Mouse (Mus musculus): Measurements from ENCODE around the gene Idua.

- TF ChIP-seq POLR2A (IDR thresholded peaks at IDR 0.05; ENCODE audit: borderline replicate concordance, control insufficient read depth, low read depth, low read length) (no peak), CTCF (IDR thresholded peaks at IDR 0.05; ENCODE audit: control insufficient read depth, insufficient read depth, low read length) (no peak)
These were observed 43.9 kb downstream of the Idua start for GRCm38 (mm10) chr5:108703754-108704626.

Measured in bone marrow, adult 2 months (tissue).